Mouse (Mus musculus) lung, adult 18-20 months (tissue): ENCODE measurements at regions not wholly inside any gene's neighbourhood (a gene's known extent, or its start where the extent isn't known, plus 50 kb on each side); places are given as distances from the start of the nearest gene placed in this dataset.

Experiments
- DNase-seq, 2 experiments: peaks; one replicate each; pipeline ENCODE4 v3.0.0; 2022; ENCODE audit warnings: mixed read lengths in 2 of 2

DNA sequence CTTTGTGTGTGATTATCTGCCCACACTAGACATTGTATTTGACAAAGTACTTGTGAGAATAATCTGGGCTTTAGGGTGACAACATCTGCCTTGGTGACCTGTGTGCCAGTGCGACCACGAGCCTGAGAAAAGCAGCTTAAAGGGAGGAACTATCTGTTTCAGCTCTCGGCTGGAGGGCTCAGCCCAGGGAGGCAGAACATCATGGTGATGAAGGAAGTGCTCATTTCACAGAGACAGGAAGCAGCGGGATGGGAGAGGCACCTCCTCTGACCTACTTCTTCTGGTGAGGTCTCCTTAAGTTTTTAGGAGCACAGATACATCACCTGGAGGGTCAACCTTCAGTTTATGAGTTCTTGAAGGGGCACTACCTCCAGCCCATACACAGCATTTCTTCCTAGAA is 89.8 kb downstream of the Kif26a start:
- DNase-seq, result no peak

DNA sequence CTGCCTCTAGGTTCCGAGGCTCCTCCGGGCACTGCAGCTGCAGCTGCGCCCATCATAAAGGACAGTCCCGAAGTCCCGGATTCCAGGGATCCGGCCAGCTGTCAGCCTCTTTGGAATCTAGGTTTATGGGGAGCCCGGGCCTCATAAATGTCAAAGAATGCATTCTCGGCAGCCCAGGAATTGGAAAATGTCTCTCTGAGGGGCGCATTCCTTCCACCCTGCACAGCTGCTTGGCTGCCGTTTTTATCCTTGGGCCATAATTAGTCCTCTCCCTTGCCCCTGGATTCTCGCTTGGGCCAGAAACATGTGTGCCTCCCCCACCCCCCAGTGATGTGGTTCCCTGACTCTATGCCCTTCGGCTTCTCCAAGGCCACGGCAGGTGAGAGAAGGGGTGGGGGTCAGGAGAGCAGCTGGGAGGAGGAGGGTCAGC is 91.1 kb downstream of the Kif26a start:
- no peak for DNase-seq

GRCm38 (mm10) chr12:112238834-112239233 is 92.8 kb downstream of the Kif26a start:
- no peak for DNase-seq

GRCm38 (mm10) chr12:112241740-112242171 is 95.7 kb downstream of the Kif26a start:
- no peak for DNase-seq

DNA sequence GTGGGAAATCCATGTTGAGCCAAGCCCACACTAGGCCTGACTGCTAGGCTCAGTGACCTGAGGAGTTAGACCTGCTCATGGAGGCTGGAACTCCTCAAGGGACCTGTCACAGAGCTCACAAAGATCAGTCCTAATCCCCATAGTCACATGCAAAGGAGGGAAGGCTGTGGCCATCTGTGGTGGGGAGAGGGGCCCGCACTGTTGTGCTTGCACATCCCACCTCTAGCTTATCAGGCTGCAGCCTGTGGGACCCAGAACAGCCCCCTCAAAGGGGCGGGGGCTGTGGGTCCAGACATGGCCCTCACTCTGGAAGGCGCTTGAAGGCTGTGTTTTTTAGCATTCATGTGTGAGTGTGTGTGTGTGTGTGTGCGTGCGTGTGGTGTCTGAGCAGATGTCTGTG is 97.2 kb downstream of the Kif26a start:
- DNase-seq, result no peak

DNA sequence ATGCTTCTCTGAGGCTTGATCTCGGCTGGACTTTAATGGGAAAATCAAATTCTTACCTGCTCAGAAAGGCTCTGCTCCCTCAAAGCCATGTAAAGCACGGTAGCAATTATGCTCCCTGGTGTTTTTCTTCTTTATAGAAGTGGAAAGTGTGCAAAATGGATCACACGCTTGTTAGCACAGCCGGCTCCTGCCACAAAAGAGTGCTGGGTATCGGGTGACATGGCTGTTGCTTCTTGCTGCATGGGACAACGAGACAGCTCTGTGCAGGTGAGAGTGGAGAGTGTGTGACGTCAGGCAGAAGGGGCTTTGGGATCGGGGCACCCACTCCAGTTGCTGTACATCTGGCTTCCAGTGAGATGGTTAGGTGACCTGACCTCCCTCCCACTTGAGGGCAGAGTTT is 104.9 kb downstream of the Kif26a start:
- no peak for DNase-seq

DNA sequence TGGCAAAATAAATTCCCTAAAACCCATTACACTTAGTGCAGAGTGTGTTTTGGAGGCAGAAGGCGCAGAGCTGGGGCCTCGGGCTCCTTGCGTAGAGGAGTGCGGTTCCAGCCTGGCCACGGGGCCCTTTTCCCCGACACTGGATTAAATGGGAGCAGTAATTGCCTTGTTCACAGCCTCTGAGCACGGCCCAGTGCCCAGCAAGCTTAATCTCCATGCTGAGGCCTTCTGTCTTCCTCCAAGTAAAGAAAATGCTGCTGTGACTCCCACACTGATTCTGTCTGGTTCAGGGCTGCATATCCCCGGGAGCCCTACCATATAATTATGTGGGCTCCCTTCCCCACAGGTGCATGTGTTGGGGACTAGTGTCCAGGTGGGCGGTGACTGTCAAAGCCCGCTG is 107.5 kb downstream of the Kif26a start:
- DNase-seq, result no peak

- DNase-seq, result no peak
Observed at GRCm38 (mm10) chr12:112255223-112255622, 109.2 kb downstream of the Kif26a start.

DNA sequence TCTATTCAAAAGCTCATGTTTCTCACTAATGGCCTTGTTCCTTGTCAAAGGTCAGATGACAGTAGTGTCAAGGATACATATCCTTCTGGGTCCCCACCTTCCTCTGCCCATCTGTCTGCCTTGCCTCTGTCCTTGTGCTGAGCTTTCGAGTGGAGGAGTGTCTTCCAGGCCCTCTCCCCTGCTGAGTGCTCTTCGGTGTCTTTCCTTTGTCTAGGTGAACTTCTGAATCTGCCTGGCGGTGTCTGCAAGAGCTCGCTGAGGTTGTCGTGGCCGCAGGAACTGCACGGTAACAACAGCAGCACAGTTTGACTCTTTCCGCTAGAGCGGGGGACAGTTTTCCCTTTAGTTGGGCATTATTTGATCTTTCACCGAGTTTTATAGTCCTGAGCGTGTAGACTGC is 111.7 kb downstream of the Kif26a start:
- no peak for DNase-seq

- DNase-seq, result no peak
Observed at GRCm38 (mm10) chr12:112263283-112264056, 117.5 kb downstream of the Kif26a start.

DNA sequence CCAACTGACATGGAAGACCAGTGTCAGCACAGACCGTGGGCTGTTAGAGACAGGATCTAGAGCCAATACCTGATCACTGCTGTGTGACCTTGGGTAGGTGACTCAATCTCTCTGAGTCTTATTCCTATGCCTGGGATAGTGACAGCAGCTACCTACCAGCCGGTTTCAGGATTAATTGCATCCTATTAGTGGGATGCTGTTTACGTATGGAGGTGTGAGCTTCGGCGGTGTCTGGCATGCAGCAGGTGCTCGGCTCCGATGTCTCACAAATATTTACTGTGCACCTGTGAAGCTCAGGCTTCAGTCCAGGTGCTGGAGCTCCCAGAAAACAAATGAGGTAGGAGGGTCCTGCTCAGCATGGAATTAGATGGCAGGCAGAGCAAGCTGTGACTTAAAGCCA is 118.2 kb downstream of the Kif26a start:
- DNase-seq, result no peak

GRCm38 (mm10) chr12:112265289-112265969 is 119.4 kb downstream of the Kif26a start:
- no peak for DNase-seq

GRCm38 (mm10) chr12:112274026-112274425 is 128.0 kb downstream of the Kif26a start:
- no peak for DNase-seq

DNA sequence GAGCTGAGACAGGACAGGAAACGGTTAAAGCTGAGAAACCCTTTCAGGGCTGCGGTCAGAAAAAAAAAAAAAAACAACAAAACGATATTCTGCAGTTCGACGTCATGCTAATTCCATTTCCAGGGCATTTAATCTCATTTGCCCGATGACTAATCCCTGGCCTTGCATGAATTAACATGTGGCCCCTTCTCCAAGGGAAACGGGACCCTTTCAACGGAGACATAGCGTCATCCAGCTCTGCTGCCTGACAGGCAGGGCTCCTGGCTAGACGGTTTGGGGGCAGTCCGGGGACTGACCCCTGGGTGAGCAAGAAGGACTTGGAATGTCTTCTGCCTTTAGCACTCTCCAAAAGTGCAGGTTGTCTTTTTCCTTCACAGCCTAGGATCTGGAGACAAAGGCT is 128.7 kb downstream of the Kif26a start:
- no peak for DNase-seq

DNA sequence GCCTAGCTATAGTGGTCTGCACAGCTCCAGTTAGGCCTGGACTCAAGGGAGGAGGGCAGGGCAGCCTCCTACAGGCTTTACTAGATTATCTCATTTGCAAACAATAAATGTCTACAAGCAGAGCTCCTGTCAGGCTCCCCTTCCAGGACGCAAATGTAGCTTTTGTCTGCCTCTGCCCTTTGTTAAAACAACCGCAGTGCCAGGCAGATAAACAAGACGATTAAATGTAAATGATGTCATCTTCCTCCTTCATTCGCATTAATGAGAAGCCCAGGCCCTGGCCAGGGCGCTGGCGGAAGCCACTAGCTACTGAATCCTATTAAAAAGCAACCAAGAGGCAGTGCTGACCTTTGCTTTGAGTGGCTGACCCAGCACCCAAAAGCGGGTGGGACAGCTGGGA is 130.6 kb downstream of the Kif26a start:
- DNase-seq, result peak in 1 of 2 experiments; percentile 18

DNA sequence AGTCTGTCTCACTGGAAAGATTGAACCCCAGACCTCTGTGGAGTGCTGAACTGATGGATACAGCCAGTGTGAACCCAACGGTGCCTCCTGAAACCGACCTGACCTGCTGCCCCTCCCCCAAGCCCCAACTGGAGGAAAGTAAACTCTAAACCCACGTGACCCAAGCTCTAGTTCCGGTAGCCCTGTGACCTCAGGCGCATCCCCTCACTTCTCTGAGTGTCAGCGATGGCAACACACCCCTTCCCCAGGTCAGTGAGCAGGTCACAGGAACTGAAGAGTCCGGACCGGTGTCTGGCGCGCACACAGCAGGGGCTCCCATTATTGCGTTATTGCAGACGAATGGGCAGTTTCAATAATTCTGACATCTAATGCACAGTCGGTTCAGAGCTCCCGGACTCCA is 131.5 kb downstream of the Kif26a start:
- no peak for DNase-seq

DNA sequence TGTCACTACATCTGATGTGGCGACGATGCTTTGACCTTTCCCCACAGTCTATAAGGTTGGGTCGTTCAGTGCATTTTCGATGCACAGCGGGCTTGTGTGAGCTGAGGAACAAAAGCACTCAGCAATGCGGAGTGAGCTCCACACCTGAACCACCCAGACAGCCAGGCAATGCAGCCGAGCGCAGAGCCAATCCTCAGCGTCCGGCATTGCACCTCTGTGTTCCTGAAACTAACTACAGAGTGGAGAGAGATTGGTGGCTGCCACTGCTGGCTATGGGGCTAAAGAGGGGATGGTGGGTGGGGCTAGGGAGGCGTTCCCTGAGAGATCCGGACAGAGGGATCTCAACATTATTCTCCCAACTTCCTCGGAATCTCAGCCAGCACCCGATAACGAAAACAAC is 139.1 kb downstream of the Kif26a start:
- DNase-seq, result no peak

GRCm38 (mm10) chr12:112288786-112289185 is 142.8 kb downstream of the Kif26a start:
- DNase-seq, result no peak

GRCm38 (mm10) chr12:112290299-112290698 is 144.3 kb downstream of the Kif26a start:
- peak in 1 of 2 experiments; percentile 7 for DNase-seq

DNA sequence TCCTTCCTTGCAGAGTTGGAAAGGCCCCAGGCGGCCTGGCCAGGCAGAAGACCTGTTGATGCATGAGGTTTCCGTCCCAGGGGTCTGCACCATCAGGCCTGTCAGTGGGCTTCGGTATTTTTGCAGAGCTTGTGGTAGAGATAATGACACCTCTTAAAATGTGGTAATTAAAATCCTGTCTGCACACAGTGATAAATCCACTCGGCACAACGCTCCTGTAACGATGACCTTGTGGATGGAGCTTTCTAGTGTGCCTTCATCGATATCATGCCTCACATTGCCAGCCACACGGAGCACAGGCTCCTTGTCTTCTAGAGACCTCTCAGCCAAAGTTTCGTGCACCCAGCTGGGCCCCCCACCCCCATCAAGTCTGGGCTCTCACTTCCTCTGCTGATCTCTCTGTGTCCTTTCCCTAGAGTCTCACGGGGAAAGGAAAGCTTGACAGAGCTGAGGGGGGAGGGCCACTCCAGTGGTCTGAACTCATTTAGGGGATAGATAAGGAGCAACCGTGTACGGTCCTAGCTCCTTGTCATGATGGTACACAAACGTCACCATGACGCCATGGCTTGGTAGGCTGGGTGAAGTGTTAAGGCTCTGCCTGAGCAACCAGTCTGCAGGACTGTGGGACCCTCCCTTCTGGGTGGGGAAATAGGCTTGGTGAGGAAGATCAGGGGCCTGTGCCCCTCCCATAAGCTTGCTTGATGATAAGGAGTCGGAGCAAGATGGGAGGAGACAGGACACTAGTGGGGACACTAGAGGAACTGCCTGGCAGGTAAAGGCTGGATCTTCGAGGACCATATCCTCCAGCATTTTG is 145.9 kb downstream of the Kif26a start:
- no peak for DNase-seq

DNA sequence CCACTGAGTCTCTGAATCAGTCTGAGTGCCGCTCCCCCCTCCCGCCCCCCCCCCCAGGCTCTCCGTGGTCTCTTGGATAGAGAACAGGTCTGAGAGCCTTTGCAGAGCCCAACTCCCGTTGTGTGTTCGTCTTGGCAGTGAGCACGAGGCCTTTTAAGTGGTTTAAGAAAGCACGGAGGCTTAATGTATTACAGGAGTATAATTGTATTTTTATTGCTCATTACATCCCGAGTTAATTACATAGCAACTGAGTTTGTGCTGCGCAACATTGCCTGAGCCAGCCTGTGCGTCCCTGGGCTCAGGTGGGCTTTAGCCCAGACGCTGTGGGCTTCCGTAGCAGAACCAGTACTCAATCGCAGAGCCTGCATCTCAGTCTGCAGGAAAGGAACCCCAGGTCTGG is 147.1 kb downstream of the Kif26a start:
- DNase-seq, result no peak

- no peak for DNase-seq
Observed at GRCm38 (mm10) chr12:112295337-112295941, 149.4 kb downstream of the Kif26a start.

DNA sequence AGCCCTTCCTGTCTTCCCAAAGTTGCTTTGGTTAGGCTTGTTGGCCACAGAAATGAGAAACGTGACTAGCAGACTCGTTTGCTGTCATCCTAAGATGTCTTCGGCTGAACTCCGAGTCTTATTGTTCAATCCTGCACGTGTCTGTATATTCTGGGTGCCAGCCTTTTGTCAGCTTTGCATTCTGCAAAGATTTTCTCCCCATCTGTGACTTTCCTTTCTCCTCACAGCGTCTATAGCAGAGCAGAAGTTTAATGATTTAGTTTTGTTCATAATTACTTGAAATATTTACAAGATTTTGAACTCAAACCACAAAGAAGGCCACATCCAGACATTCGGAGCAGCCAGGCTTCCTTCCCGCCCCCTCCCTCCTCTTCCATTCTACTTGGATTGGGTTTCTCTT is 152.5 kb downstream of the Kif26a start:
- DNase-seq, result no peak
